Mouse (Mus musculus): ENCODE data around the gene Fam209. TPM values are rescaled to one million over a fixed set of nuclear protein-coding genes. Genes with fewer than 3 reads are reported as not detected.

Gene Fam209
- total and polyA plus RNA-seq, 2 experiments from 2014 or later: 0.23 to 2.3 TPM

DNA sequence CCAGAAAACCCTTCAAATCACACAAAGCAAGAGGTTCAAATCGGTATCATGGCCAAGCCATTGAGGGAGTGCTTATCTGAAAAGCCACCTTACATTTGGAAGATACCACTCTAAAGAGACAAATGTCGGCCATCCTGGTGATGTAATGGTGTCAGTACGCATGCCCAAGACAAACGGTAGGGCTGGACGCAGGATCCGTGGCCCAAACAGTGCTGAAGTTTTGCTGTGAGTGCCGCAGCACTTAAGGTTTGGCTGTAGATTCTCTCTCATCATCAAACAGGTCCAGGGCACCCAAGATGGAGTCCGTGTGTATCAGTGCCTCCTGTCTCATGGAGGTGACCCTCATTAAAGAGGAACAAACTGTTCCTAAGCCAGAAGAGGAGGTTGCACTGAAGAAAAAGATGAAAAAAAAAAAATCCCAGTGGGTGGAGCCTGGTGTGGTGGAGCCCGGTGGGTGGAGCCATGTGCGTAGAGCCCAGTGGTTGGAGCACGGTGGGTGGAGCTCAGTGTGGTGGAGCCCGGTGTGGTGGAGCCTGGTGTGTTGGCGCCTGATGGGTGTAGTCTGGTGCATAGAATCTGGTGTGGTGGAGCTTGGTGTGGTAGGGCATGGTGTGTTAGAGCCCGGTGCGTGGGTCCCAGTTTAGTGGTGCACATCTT is 37.9 kb downstream of the Fam209 start:
- Histone ChIP-seq H3K27me3 (ENCODE audit: insufficient read depth, low read length) (no peaks in the 10 kb centered on the region), H3K36me3 (ENCODE audit: insufficient read depth) (no peaks in the 10 kb centered on the region), H3K9me3 (ENCODE audit: low read length) (no peaks in the 10 kb centered on the region), H3K4me2 (ENCODE audit: low read depth) (no peak overlapping the region), H3K27ac (ENCODE audit: low read depth, low read length) (no peak overlapping the region), H3K4me1 (ENCODE audit: insufficient read depth) (no peaks in the 10 kb centered on the region), H3K4me3 (ENCODE audit: low read depth, low read length) (no peak overlapping the region), H3K9ac (no peak overlapping the region)
- ATAC-seq (no peak), DNase-seq (no peak)
- TF ChIP-seq CTCF (IDR thresholded peaks at IDR 0.05; ENCODE audit: low read depth): no peak
- 91% methylated on average over 15 of the region's 15 CpGs for WGBS

DNA sequence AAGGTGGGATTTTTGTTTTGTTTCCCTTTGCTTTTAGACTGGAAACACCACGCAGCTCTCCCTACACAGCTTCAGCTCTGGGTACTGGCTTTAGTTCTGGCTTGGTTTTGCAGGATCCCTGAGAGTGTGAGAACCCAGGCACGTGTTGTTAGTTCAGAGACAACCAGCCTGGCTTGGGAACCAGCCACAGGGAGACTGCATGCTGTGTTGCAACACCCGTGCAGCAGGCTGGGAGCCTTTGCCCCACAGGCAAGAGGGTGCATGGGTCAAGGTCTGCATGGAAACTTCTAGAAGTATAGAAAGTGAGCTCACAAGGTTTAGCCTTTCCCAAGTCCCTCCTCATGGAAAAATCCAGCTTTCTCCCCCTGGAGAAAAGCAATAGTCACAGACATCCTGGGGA is 38.6 kb downstream of the Fam209 start:
- Histone ChIP-seq H3K27ac (ENCODE audit: low read depth, low read length) (no peak overlapping the region), H3K36me3 (ENCODE audit: insufficient read depth) (no peaks in the 10 kb centered on the region), H3K27me3 (ENCODE audit: insufficient read depth, low read length) (no peaks in the 10 kb centered on the region), H3K9ac (no peak overlapping the region), H3K4me2 (ENCODE audit: low read depth) (no peak overlapping the region), H3K4me3 (ENCODE audit: low read depth, low read length) (no peak overlapping the region), H3K4me1 (ENCODE audit: insufficient read depth) (no peaks in the 10 kb centered on the region), H3K9me3 (ENCODE audit: low read length) (no peaks in the 10 kb centered on the region)
- ATAC-seq (no peak), DNase-seq (no peak)
- WGBS: 63% methylated on average over 3 of the region's 3 CpGs
- no peak for TF ChIP-seq CTCF (IDR thresholded peaks at IDR 0.05; ENCODE audit: low read depth)

DNA sequence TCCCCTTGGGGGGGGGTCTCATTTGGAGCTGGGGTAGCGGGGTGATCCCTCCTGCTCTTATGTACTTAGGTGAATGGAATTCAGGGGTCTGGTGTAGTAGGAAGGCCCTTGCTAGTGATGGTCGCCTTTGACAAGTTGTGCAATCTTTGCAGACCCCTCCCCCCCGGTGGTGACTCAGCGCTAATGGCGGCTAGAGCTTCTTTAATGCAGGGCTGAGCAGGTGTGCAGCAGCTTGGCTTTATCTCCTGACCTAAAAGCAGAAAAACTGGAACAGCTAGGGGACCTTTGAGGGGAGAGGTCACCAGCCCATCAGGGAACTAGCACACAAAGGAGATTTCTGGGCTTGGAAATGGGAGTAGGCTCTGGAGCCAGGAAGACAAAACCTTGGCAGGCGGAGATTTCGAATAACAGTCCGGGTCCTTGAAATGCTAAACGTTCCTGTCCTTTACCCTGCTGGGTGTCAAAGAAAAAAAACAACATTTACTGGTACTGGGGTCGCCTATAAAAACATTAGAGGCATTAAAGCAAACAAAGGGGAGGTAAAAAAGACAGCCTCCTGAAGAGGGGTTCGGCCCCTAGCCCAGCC is 44.2 kb downstream of the Fam209 start:
- ATAC-seq (no peak), DNase-seq (no peak)
- H3K9ac ChIP-seq: no peak overlapping the region
- no peak overlapping the region for H3K27ac ChIP-seq (ENCODE audit: low read depth, low read length)
- H3K9me3 ChIP-seq (ENCODE audit: low read length): no peaks in the 10 kb centered on the region
- WGBS: 29% methylated on average over 11 of the region's 11 CpGs
- no peaks in the 10 kb centered on the region for H3K4me1 ChIP-seq (ENCODE audit: insufficient read depth)
- no peaks in the 10 kb centered on the region for H3K27me3 ChIP-seq (ENCODE audit: insufficient read depth, low read length)
- TF ChIP-seq CTCF (IDR thresholded peaks at IDR 0.05; ENCODE audit: low read depth): no peak
- no peak overlapping the region for H3K4me2 ChIP-seq (ENCODE audit: low read depth)
- H3K4me3 ChIP-seq (ENCODE audit: low read depth, low read length): no peak overlapping the region
- no peaks in the 10 kb centered on the region for H3K36me3 ChIP-seq (ENCODE audit: insufficient read depth)

DNA sequence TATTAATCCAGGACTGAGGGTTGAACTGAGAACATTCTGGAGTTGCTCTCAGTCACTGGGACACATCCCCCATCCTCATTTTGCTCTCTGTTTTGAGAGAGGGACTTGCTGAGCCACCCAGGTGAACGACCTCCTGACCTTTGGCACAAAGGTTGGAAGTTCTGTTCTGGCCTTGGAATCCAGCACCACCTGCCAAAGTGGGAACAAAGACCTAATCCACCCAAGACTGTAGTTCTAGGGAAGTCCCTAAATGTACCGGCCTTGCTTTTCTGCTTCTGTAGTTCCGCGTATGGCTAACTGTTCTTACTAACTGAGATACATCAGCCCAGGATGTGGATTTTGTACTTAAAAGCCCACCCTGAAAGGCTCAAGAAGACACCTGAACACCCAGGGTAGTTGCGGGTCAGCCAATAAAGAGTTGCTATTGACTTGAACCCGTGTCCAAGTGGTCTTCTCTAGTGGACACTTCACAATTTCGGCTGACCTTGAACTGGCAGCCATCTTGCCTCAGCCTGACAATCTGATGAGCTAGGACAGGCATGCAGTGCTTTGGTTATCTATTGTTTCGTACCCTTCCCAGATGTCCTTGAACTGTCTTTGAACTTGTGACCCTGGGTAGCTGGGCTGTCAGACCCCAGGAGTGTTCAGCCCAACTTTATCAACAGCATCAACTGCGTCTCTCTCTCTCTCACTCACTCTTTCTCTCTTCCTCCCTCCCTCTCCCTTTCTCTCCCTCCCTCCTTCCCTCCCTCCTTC is 48.5 kb downstream of the Fam209 start:
- Histone ChIP-seq H3K4me2 (ENCODE audit: low read depth) (no peak overlapping the region), H3K9ac (no peak overlapping the region), H3K4me3 (ENCODE audit: low read depth, low read length) (no peak overlapping the region), H3K27ac (ENCODE audit: low read depth, low read length) (no peak overlapping the region), H3K4me1 (ENCODE audit: insufficient read depth) (no peaks in the 10 kb centered on the region), H3K36me3 (ENCODE audit: insufficient read depth) (no peaks in the 10 kb centered on the region), H3K9me3 (ENCODE audit: low read length) (no peaks in the 10 kb centered on the region), H3K27me3 (ENCODE audit: insufficient read depth, low read length) (no peaks in the 10 kb centered on the region)
- WGBS: 87% methylated on average over 9 of the region's 9 CpGs
- ATAC-seq (no peak), DNase-seq (no peak)
- TF ChIP-seq CTCF (IDR thresholded peaks at IDR 0.05; ENCODE audit: low read depth): no peak

DNA sequence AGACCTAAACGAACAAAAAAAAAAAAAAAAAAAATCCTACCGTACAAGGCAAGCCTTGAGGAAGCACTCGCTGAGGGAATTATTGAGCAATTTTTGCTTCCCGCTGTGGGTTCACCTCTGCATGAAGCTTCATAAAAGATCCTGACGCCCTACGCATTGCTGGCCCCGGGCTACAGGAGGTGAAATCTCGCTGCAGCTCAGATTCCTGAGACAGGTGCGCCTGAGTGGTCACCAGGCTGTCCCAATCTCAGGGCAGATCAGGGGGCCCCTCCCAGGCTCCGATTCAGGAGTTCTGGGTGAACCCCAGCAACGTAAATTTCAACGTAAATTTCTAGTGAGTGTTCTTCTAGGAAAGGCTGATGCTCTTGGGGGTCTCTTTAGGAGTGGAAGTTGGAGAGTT is 50.2 kb downstream of the Fam209 start:
- no peak overlapping the region for H3K4me2 ChIP-seq (ENCODE audit: low read depth)
- no peak overlapping the region for H3K4me3 ChIP-seq (ENCODE audit: low read depth, low read length)
- H3K27ac ChIP-seq (ENCODE audit: low read depth, low read length): no peak overlapping the region
- WGBS: 88% methylated on average over 11 of the region's 12 CpGs
- no peak for ATAC-seq
- no peaks in the 10 kb centered on the region for H3K27me3 ChIP-seq (ENCODE audit: insufficient read depth, low read length)
- H3K9me3 ChIP-seq (ENCODE audit: low read length): no peaks in the 10 kb centered on the region
- no peaks in the 10 kb centered on the region for H3K36me3 ChIP-seq (ENCODE audit: insufficient read depth)
- no peak for TF ChIP-seq CTCF (IDR thresholded peaks at IDR 0.05; ENCODE audit: low read depth)
- H3K4me1 ChIP-seq (ENCODE audit: insufficient read depth): no peaks in the 10 kb centered on the region
- no peak overlapping the region for H3K9ac ChIP-seq
- DNase-seq: no peak

Other genes with a start within 250 kb of the Fam209 start
- 0.31 and 0.86 TPM in 2 replicates for gene Mc3r, start 224.0 kb upstream of the Fam209 start, total RNA-seq (2014; rRNA removed)
- gene Mc3r, start 224.0 kb upstream of the Fam209 start, polyA plus RNA-seq (2015; fragmentation: Nextera tagmentation; extraction: Ambion mirVana): 0.29 and 0.53 TPM in 2 replicates
- 14.9 and 17.5 TPM in 2 replicates for gene Fam210b, start 127.0 kb upstream of the Fam209 start, total RNA-seq (2014; rRNA removed)
- gene Fam210b, start 127.0 kb upstream of the Fam209 start, polyA plus RNA-seq (2015; fragmentation: Nextera tagmentation; extraction: Ambion mirVana): 43.5 and 49.3 TPM in 2 replicates
- 4.7 and 9.2 TPM in 2 replicates for gene Aurka, start 102.0 kb upstream of the Fam209 start, total RNA-seq (2014; rRNA removed)
- 8.8 and 10.4 TPM in 2 replicates for gene Aurka, start 102.0 kb upstream of the Fam209 start, polyA plus RNA-seq (2015; fragmentation: Nextera tagmentation; extraction: Ambion mirVana)
- gene Cstf1, start 101.8 kb upstream of the Fam209 start, total RNA-seq (2014; rRNA removed): 30.3 and 37.6 TPM in 2 replicates
- gene Cstf1, start 101.8 kb upstream of the Fam209 start, polyA plus RNA-seq (2015; fragmentation: Nextera tagmentation; extraction: Ambion mirVana): 28.9 and 29.3 TPM in 2 replicates
- gene Cass4, start 78.7 kb upstream of the Fam209 start, total RNA-seq (2014; rRNA removed): 0.08 and 0.24 TPM in 2 replicates
- 0.12 and 0.13 TPM in 2 replicates for gene Cass4, start 78.7 kb upstream of the Fam209 start, polyA plus RNA-seq (2015; fragmentation: Nextera tagmentation; extraction: Ambion mirVana)
- 80.0 and 84.0 TPM in 2 replicates for gene Rtf2, start 32.0 kb upstream of the Fam209 start, total RNA-seq (2014; rRNA removed)
- gene Rtf2, start 32.0 kb upstream of the Fam209 start, polyA plus RNA-seq (2015; fragmentation: Nextera tagmentation; extraction: Ambion mirVana): 86.1 and 99.6 TPM in 2 replicates
- gene Gcnt7, start 13.9 kb upstream of the Fam209 start, total RNA-seq (2014; rRNA removed): not detected in 2 replicates
- 0.38 and 0.74 TPM in 2 replicates for gene Gcnt7, start 13.9 kb upstream of the Fam209 start, polyA plus RNA-seq (2015; fragmentation: Nextera tagmentation; extraction: Ambion mirVana)
- gene Tfap2c, start 77.1 kb downstream of the Fam209 start, total RNA-seq (2014; rRNA removed): 3.3 and 3.7 TPM in 2 replicates
- gene Tfap2c, start 77.1 kb downstream of the Fam209 start, polyA plus RNA-seq (2015; fragmentation: Nextera tagmentation; extraction: Ambion mirVana): 3.7 and 3.9 TPM in 2 replicates

Measured in forebrain, postnatal 0 days (tissue).